Mouse (Mus musculus) ES-Bruce4 (cell line): Measurements from ENCODE around the gene Erc2. TPM values are rescaled to one million over a fixed set of nuclear protein-coding genes. Genes with fewer than 3 reads are reported as not detected.

Experiments
- H3K27ac ChIP-seq: 2 replicates; pipeline ENCODE4 v1.5.1; 2012; ENCODE audit warnings: low read length, inconsistent platforms; ENCODE audit not compliant: insufficient read depth
- H3K27me3 ChIP-seq: 2 replicates; pipeline ENCODE4 v1.6.1; 2012; ENCODE audit warnings: mild to moderate bottlenecking, low read length, inconsistent platforms; ENCODE audit not compliant: control insufficient read depth, poor library complexity, insufficient read depth, severe bottlenecking
- H3K36me3 ChIP-seq: 2 replicates; pipeline ENCODE4 v1.6.1; 2012; ENCODE audit warnings: inconsistent platforms, mild to moderate bottlenecking, low read length, moderate library complexity; ENCODE audit not compliant: control insufficient read depth, poor library complexity, insufficient read depth, severe bottlenecking
- H3K4me1 ChIP-seq: one replicate; pipeline ENCODE4 v1.8.1; 2011; ENCODE audit warnings: low read length; ENCODE audit not compliant: control insufficient read depth, insufficient read depth
- H3K4me3 ChIP-seq: 2 replicates; pipeline ENCODE4 v1.5.1; 2011; ENCODE audit warnings: low read depth, mild to moderate bottlenecking, low read length
- H3K9ac ChIP-seq: 2 replicates; pipeline ENCODE4 v1.6.1; 2012; ENCODE audit warnings: low read depth, mild to moderate bottlenecking, inconsistent platforms; ENCODE audit not compliant: poor library complexity, severe bottlenecking
- H3K9me3 ChIP-seq: replicated peaks from 2 replicates; pipeline ENCODE4 v1.6.1; 2012; ENCODE audit warnings: mild to moderate bottlenecking, low read length, inconsistent platforms; ENCODE audit not compliant: control insufficient read depth, poor library complexity, insufficient read depth, severe bottlenecking
- CTCF ChIP-seq: IDR thresholded peaks from one replicate; pipeline ENCODE4 v1.8.1; 2011; ENCODE audit warnings: low read depth, low read length
- EP300 ChIP-seq: IDR thresholded peaks from 2 replicates; pipeline ENCODE4 v1.6.1; 2011; ENCODE audit warnings: low read depth, low read length; ENCODE audit not compliant: insufficient read depth
- POLR2A ChIP-seq: IDR thresholded peaks from one replicate; pipeline ENCODE4 v1.8.1; 2011; ENCODE audit warnings: low read length; ENCODE audit not compliant: insufficient read depth
- polyA plus RNA-seq: library from polyadenylated mRNA; stranded (reverse); fragments of >200 nt; gene quantifications from 2 replicates; pipeline ENCODE4 v1.2.4, GENCODE M21; 2011; ENCODE audit warnings: low read depth; ENCODE audit not compliant: missing spikeins, insufficient read depth, insufficient read length

Gene Erc2
- polyA plus RNA-seq, 1 experiment = 10.0 TPM

DNA sequence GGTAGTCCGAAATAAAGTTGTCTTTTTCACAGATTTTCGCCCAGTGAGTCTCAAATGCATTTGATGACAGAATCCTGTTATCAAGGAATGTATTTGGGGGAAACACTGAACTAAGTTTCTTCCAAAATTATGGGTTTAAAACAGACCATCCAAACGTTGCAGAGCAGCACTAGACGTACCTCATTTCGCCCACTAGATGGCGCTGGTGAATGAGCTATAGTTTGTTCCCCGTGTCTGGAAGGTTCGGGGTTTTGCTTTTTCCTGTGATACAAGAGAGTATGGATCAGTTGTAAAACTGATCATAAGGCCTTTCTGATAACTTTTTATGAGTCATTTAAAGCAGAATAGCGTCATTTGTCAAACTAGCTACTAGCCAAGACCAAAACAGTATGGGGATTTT is 185.9 kb downstream of the Erc2 start:
- H3K36me3 ChIP-seq = no peaks in the 10 kb centered on the region
- TF ChIP-seq EP300 (no peak), POLR2A (no peak), CTCF (peak; percentile 61)

DNA sequence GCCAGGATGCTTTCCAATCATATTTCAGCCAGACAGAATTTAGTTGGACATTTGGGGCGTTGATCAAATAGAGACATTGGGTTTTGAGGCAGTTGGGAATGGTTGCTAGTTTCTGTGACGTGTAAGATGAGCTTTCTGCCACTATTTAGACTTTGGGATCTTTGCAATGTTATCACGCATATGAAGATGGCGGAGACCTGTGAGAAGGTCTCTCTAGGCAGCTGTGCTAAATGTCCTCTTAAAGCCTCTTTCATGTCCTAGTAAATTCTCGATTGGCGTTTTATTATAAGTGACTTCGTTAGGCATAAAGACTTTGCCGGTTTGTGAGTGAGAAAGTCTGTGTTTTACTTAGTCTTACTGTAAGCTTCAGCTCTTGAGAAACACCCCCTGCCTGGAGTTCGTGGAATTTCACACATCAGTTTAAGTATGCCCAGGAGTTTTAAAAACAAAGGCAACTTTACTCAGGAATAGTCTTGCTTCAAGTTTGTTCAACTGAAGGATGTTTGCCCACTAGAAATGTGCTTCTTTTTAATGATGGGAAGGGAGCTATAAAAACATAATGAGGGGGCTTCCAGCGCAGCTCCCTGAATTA is 186.4 kb downstream of the Erc2 start:
- H3K27me3 ChIP-seq = no peaks in the 10 kb centered on the region
- no peak overlapping the region for H3K4me3 ChIP-seq
- H3K36me3 ChIP-seq = no peaks in the 10 kb centered on the region
- H3K9me3 ChIP-seq = no peaks in the 10 kb centered on the region
- H3K27ac ChIP-seq = no peak overlapping the region
- no peak overlapping the region for H3K9ac ChIP-seq
- TF ChIP-seq CTCF = no peak
- no peak for TF ChIP-seq EP300
- TF ChIP-seq POLR2A = no peak
- H3K4me1 ChIP-seq = no peaks in the 10 kb centered on the region

More for the DNA sequence above, 185.9 kb downstream of the Erc2 start:
- H3K9me3 ChIP-seq = no peaks in the 10 kb centered on the region; the same call in 1 of the 2 replicates
- H3K4me3 ChIP-seq = no peak overlapping the region
- no peaks in the 10 kb centered on the region for H3K27me3 ChIP-seq
- no peaks in the 10 kb centered on the region for H3K4me1 ChIP-seq
- no peak overlapping the region for H3K27ac ChIP-seq
- H3K9ac ChIP-seq = no peak overlapping the region

DNA sequence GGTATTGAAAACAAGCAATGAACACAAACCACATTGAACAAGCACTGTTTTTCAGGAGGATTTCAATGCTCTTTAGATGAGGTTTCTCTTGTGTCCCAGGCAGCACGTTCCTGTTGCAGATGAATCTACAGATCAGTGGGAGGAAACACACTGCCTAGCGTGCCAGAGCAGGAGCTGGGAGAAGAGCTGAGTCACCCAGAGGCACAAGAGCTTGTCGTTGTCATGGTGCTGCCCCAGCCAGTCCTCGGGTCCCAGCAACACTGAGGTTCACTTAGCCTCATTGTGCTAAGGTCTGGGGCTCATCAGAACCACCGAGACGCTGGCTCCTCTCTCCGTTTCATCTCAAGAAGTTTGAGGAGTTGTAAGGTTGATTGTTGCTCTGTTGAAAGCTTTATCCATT is 188.6 kb downstream of the Erc2 start:
- Histone ChIP-seq H3K4me1 (no peaks in the 10 kb centered on the region), H3K9ac (no peak overlapping the region), H3K27ac (no peak overlapping the region), H3K9me3 (no peaks in the 10 kb centered on the region), H3K27me3 (no peaks in the 10 kb centered on the region), H3K36me3 (no peaks in the 10 kb centered on the region), H3K4me3 (no peak overlapping the region)
- TF ChIP-seq CTCF = no peak
- no peak for TF ChIP-seq EP300
- no peak for TF ChIP-seq POLR2A

DNA sequence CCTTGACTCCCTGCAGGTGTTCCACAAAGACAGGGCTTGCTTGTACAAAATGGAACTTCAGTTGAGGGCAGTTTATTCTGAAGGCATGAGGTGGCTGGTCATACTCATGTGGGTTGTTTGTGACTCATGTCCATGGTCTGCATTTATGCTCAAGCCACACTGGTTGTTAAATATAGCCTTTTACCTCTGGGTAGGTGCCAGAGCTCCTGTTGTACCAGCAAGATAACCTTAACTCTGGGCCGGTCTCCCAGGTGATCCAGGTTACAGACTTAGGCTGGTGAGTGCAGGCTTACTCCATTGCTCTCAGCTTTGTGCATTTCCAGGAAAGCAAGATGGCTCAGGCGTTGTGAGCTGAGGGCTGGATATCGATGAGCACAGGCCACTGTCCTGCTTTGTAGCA is 189.4 kb downstream of the Erc2 start:
- Histone ChIP-seq H3K27me3 (no peaks in the 10 kb centered on the region), H3K4me3 (no peak overlapping the region), H3K4me1 (no peaks in the 10 kb centered on the region), H3K9ac (no peak overlapping the region), H3K36me3 (no peaks in the 10 kb centered on the region), H3K27ac (no peak overlapping the region), H3K9me3 (no peaks in the 10 kb centered on the region)
- TF ChIP-seq POLR2A (no peak), EP300 (no peak), CTCF (no peak)

DNA sequence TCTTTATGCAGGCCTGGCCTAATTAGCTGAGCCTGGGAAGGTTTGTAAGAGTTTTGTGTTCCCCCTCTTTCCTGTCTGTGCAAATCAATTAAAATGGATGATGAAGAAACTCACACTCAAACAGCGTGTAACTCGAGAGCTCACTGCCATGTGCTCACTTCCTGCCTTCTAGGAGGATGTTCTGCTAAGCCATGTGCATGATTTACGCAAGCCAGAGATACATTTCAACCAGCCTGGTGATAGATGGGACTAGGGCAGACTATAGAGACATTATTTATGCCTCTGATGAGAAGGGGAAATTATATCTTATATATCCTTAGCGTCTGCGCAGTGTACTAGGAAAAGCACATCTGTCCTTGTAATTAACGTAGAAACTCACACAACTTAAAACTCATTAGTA is 193.5 kb downstream of the Erc2 start:
- no peaks in the 10 kb centered on the region for H3K36me3 ChIP-seq
- H3K4me1 ChIP-seq = no peaks in the 10 kb centered on the region
- no peak overlapping the region for H3K4me3 ChIP-seq
- H3K9ac ChIP-seq = no peak overlapping the region
- TF ChIP-seq CTCF (no peak), POLR2A (no peak), EP300 (no peak)
- no peaks in the 10 kb centered on the region for H3K27me3 ChIP-seq
- no peak overlapping the region for H3K27ac ChIP-seq
- H3K9me3 ChIP-seq = no peaks in the 10 kb centered on the region

DNA sequence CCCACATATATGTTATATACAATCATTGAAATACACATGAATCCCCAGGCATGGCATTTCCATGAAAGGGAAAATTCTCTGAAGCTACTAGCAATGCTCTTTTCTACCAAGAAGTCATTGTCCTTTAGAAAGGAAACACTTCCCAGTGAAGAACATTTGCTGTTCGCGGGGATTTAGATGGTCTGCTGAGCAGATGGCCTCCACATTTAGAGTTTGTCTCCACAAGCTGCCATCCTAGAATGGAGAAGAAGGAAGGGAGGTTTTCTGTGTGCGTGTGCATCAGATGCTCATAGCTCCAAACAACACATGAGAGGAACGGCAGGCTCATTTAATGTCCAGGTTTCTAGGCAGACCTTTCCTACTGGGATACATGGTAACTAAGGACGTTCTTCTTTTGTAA is 196.8 kb downstream of the Erc2 start:
- H3K36me3 ChIP-seq = no peaks in the 10 kb centered on the region
- H3K4me1 ChIP-seq = no peaks in the 10 kb centered on the region
- no peak for TF ChIP-seq CTCF
- no peak for TF ChIP-seq EP300
- TF ChIP-seq POLR2A = no peak
- H3K27me3 ChIP-seq = no peaks in the 10 kb centered on the region
- H3K9me3 ChIP-seq = no peaks in the 10 kb centered on the region
- H3K27ac ChIP-seq = no peak overlapping the region
- H3K4me3 ChIP-seq = no peak overlapping the region
- H3K9ac ChIP-seq = no peak overlapping the region
